Mouse (Mus musculus): ENCODE results near the gene Slc4a8.

GRCm38 (mm10) chr15:100749751-100750538 is 11.6 kb upstream of the Slc4a8 start:
- TF ChIP-seq POLR2A (IDR thresholded peaks at IDR 0.05; ENCODE audit: low read depth, low read length), result no peak
- no peak for TF ChIP-seq CTCF (IDR thresholded peaks at IDR 0.05; ENCODE audit: borderline replicate concordance, insufficient read depth, low read length)

All from embryonic fibroblast, embryonic 13.5 days (primary cell).